Mouse (Mus musculus) intestine, embryonic 16.5 days (tissue): ENCODE measurements around the gene Tmcc3. TPM values are rescaled to one million over a fixed set of nuclear protein-coding genes. Genes with fewer than 3 reads are reported as not detected.

Source experiments
- ATAC-seq: fragments of 200-750 bp; cut with Nextera tagmentation; 2 replicates; pipeline ENCODE4 v1.8.0; 2017; ENCODE audit warnings: moderate TSS enrichment, moderate library complexity
- H3K27ac ChIP-seq: fragments of 300-500 bp; sonication (generic); 2 replicates; pipeline ENCODE4 v1.5.1; 2014; ENCODE audit warnings: mild to moderate bottlenecking, low read length
- H3K27me3 ChIP-seq: fragments of 300-500 bp; sonication (generic); replicated peaks from 2 replicates; pipeline ENCODE4 v1.6.1; 2014; ENCODE audit warnings: low read length, control low read depth, mixed read lengths; ENCODE audit not compliant: control insufficient read depth, insufficient read depth
- H3K36me3 ChIP-seq: fragments of 300-500 bp; sonication (generic); 2 replicates; pipeline ENCODE4 v1.6.1; 2014; ENCODE audit warnings: low read length, control low read depth; ENCODE audit not compliant: control insufficient read depth, insufficient read depth
- H3K4me1 ChIP-seq: fragments of 300-500 bp; sonication (generic); 2 replicates; pipeline ENCODE4 v1.6.1; 2014; ENCODE audit warnings: low read length, control low read depth, mixed read lengths; ENCODE audit not compliant: control insufficient read depth, insufficient read depth
- H3K4me2 ChIP-seq: fragments of 300-500 bp; sonication (generic); 2 replicates; pipeline ENCODE4 v1.6.1; 2014; ENCODE audit warnings: low read depth, low read length, control low read depth
- H3K4me3 ChIP-seq: fragments of 300-500 bp; sonication (generic); 2 replicates; pipeline ENCODE4 v1.5.1; 2014; ENCODE audit warnings: mild to moderate bottlenecking, low read length
- H3K9ac ChIP-seq: fragments of 300-500 bp; sonication (generic); 2 replicates; pipeline ENCODE4 v1.6.1; 2014; ENCODE audit warnings: low read depth, low read length
- H3K9me3 ChIP-seq: fragments of 300-500 bp; sonication (generic); 2 replicates; pipeline ENCODE4 v1.6.1; 2016; ENCODE audit warnings: low read length, control low read depth; ENCODE audit not compliant: control insufficient read depth
- WGBS: fragments of 180-500 bp; shearing (Covaris S2); extraction: QIAGEN DNeasy Blood & Tissue Kit; methylation state at CpG from one replicate; pipeline ENCODE4 v1.1.7; 2014; 5-methylcytosine and 5-hydroxymethylcytosine counted together
- microRNA-seq: library from miRNA; unstranded; fragments of <30 nt; microRNA quantifications from one replicate; pipeline ENCODE4, GENCODE M21; 2016
- polyA plus RNA-seq: library from polyadenylated mRNA; unstranded; fragments of >200 nt; fragmentation: Nextera tagmentation; extraction: Ambion mirVana; gene quantifications from 2 replicates; pipeline ENCODE4 v1.2.1, GENCODE M21; 2015

The Tmcc3 gene
- polyA plus RNA-seq, 1 experiment from 2014 or later, result 8.8 TPM

GRCm38 (mm10) chr10:94640067-94640466, 328.3 kb downstream of the Tmcc3 start:
- WGBS, result 77% methylated on average over 5 of the region's 5 CpGs
- no peaks in the 10 kb centered on the region for H3K9me3 ChIP-seq

More at GRCm38 (mm10) chr10:94640067-94640466, 328.3 kb downstream of the Tmcc3 start:
- Histone ChIP-seq H3K27me3 (no peaks in the 10 kb centered on the region), H3K4me3 (no peak overlapping the region), H3K4me2 (no peak overlapping the region), H3K9ac (no peak overlapping the region), H3K4me1 (no peaks in the 10 kb centered on the region), H3K36me3 (no peaks in the 10 kb centered on the region), H3K27ac (no peak overlapping the region)
- no peak for ATAC-seq

Small RNA genes within 50 kb of the gene (microRNA-seq; reads per million reads assigned to microRNA genes)
- not detected for gene Mir7211

Other genes starting within 250 kb of the Tmcc3 start
- gene Nr2c1, start 163.9 kb upstream of the Tmcc3 start, polyA plus RNA-seq, result 8.8 and 10.4 TPM in 2 replicates
- gene Ndufa12, start 113.2 kb upstream of the Tmcc3 start, polyA plus RNA-seq, result 405 and 411 TPM in 2 replicates
- gene Gm4792, start 13.2 kb upstream of the Tmcc3 start, polyA plus RNA-seq, result not detected in 2 replicates